Mouse (Mus musculus) spleen, postnatal 36 days (tissue): Measurements from ENCODE around the gene Lctl.

Source experiments
- DNase-seq, 2 experiments: peaks; one replicate each; pipeline ENCODE4 v3.0.0; 2022; ENCODE audit warnings: low spot score in 2 of 2, mixed read lengths in 1 of 2

The Lctl gene

GRCm38 (mm10) chr9:64116876-64117275 lies at the start of gene Lctl:
Lctl (plus strand) TSS chr9:64117147.
- DNase-seq: no peak

- no peak for DNase-seq
Measured at GRCm38 (mm10) chr9:64067787-64068186, 49.2 kb upstream of the Lctl start.

- DNase-seq: no peak
Measured at GRCm38 (mm10) chr9:64068571-64068970, 48.4 kb upstream of the Lctl start.

DNA sequence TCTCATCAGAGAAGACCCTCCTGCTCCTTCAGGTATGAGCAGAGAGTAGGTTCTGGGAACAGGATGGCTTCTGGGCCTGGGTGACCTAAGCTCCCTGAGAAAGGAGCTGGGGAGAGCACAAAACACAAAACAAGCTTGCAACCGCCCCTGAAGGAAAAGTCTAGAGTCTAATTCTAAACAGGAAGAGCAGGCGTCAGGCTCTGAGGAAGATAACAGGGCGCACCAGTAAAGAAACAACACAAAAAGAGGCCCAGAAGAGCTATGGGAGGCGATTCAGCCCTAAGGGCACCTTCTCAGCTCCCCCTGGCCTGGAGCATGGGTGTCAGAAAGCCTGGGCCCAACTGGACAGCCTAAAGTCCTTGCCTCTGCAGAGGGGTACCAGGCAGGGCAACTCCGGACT lies 47.8 kb upstream of the Lctl start:
- DNase-seq: no peak

- DNase-seq: no peak
Measured at GRCm38 (mm10) chr9:64070674-64071073, 46.3 kb upstream of the Lctl start.

GRCm38 (mm10) chr9:64074831-64075230 lies 42.1 kb upstream of the Lctl start:
- no peak for DNase-seq

DNA sequence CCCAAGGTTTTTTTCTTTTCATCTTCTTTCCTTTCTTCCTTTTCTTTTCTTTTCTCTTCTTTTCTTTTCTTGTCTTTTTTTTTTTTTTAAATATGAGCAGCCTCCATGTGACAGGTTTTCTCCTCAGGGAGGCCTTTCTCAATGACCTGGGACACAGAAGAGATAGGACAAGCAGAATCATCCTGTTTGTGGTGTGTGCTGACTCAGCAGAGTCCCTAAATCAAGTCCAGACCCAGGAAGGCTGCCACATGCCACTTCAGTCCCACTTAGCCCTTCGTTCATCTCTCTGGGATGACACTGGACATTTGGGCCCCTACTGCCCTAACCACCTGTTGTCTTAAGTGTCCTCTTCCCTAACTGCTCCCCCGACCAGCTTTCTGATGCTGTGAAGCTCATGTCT lies 40.5 kb upstream of the Lctl start:
- no peak for DNase-seq

- no peak for DNase-seq
Measured at GRCm38 (mm10) chr9:64078386-64078792, 38.6 kb upstream of the Lctl start.

- no peak for DNase-seq
Measured at GRCm38 (mm10) chr9:64079922-64080321, 37.0 kb upstream of the Lctl start.

- no peak for DNase-seq
Measured at GRCm38 (mm10) chr9:64084231-64084630, 32.7 kb upstream of the Lctl start.

GRCm38 (mm10) chr9:64084661-64085399 lies 32.1 kb upstream of the Lctl start:
- DNase-seq: peak; percentile 24 to 35

DNA sequence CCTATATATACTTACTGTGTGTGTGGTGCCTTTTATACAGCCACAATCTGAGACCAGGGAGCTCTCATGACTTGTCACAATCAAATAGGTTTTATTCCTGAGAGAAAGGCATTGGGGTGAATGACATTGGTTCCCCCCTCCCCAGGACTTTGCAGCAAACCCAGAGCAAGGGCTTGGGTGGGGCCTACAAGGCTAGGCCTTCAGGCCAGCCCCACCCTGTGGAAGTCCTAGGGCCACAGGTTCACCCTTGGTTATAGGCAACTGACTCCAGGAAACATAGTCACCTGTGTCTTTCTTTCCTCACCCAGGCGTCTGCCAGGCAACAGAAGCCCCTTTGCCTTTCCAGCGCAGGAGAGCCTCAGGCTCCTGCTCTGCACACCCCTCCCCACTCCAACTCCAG lies 31.0 kb upstream of the Lctl start:
- no peak for DNase-seq

GRCm38 (mm10) chr9:64086543-64086942 lies 30.4 kb upstream of the Lctl start:
- no peak for DNase-seq

- peak; percentile 39 to 55 for DNase-seq
Measured at GRCm38 (mm10) chr9:64087461-64088235, 29.3 kb upstream of the Lctl start.

- no peak for DNase-seq
Measured at GRCm38 (mm10) chr9:64088346-64088745, 28.6 kb upstream of the Lctl start.

GRCm38 (mm10) chr9:64089004-64089403 lies 27.9 kb upstream of the Lctl start:
- peak in 1 of 2 experiments; percentile 33 for DNase-seq

DNA sequence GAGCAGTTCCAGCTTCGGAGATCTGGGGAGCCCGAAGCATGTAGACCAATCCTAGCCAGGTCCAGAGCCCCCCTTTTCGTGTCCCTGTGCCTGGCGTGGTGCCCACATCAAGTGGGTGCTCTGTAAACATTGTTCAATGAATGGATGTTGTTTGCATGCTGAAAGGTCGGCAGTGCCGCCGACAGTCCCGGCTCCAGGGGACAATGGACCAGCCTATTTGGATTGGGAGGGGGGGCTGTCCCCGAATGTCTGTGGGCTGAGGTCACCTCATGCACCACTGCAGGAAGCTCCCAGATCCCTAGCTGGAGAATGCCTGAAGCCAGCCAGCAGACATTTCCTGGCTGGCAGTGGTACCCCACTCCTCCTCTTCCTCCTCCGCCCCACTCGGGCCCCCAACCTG lies 22.9 kb upstream of the Lctl start:
- no peak for DNase-seq

- no peak for DNase-seq
Measured at GRCm38 (mm10) chr9:64098282-64098681, 18.7 kb upstream of the Lctl start.

DNA sequence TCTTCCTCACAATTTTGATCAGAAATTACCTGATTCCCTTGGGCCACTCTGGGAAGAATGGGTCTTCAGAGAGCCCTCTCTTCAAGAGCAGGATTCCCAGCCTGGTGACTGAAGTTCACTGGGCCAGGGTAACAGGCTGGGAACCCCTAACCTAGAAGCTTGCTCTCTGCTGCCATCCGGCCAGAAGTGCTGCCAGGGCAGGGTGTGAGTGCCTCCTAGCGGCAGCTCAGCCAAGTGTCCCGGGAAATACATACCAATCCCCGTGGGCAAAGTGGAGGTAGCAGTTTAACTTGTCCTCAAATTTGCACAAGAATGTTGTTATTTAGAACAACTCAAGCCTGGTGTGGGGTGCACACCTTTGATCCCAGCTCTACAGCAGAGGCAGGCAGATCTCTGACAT lies 16.5 kb upstream of the Lctl start:
- peak; percentile 57 for DNase-seq

DNA sequence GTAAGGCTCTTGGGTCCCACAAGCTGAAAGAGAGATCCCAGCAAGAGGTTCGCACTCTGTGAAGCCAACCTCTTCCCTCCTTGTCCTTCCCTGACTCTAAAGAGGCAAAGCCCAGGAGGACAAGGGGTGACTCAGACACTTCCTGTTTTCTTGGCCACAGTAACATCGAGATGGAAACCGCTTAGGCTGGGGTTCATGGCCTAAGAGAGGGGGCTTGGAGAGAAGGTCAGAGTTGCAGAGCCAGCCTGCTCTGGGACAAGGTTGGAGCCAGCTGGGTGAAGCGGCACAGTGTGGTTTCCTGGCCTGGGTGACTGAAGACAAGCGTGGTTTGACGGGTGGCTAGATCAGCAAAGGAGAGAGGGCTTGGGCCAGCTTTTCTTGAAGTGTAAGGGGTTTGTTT lies 11.6 kb upstream of the Lctl start:
- no peak for DNase-seq

DNA sequence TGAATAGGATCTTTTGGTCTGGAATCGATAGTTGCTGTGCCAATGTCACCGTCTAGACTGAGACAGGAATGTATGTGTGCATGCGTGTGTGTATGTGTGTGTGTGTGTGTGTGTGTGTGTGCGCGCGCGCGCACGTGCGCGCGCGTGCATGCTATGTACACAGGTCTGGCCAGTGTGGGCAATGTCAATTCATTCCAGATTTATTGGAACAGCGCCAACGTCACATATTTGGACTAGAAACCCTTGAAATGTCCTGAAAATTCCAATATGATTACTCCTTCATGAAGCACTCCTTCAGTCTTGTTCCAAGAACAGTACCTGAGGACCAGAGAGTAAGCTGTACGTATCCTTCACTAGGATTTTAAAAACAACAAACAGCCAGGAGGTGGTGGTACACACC lies 6.4 kb upstream of the Lctl start:
- DNase-seq: no peak

GRCm38 (mm10) chr9:64114646-64115045 lies 2.3 kb upstream of the Lctl start:
- no peak for DNase-seq

DNA sequence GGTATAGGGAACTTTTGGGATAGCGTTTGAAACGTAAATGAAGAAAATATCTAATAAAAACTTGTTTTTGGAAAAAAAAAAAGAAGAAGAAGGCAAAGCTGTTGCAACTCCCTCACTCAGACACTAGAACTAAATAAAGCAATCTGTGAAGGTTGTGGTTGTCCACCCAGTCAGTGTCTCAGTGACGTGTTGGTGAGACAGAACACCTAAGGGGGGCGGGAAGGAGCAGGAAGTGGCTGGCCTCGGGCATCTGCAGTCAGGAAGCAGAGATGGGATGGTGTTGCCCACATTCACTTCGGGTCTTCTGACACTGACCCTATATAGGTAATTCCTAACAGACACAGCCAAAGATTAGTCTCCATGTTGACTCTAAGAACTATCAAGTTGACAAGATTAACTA lies 1.2 kb upstream of the Lctl start:
- DNase-seq: no peak
